Mouse (Mus musculus) B cell, adult (primary cell): ENCODE results near the gene Snx4. TPM values are rescaled to one million over a fixed set of nuclear protein-coding genes. Genes with fewer than 3 reads are reported as not detected.

ENCODE experiments used
- total RNA-seq: library from RNA; stranded (reverse); gene quantifications from 4 replicates; pipeline ENCODE4 v1.2.4, GENCODE M21; 2023; ENCODE audit not compliant: inconsistent age

Snx4 gene
- total RNA-seq: 43.9 to 55.4 TPM (median 50.8 TPM) in 4 replicates

GRCm38 (mm10) chr16:33251194-33252051, at the start of gene Snx4:
Gene Snx4 (plus strand): TSS chr16:33251442.

Other genes starting within 250 kb of the Snx4 start
- gene Iqcg, start 195.2 kb upstream of the Snx4 start, total RNA-seq: 0.12 to 1.3 TPM (median 0.34 TPM) in 4 replicates
- gene Rpl35a, start 195.0 kb upstream of the Snx4 start, total RNA-seq: 1,055 to 1,135 TPM (median 1,069 TPM) in 4 replicates
- gene Lmln, start 188.9 kb upstream of the Snx4 start, total RNA-seq: 0.96 to 4.0 TPM (median 1.9 TPM) in 4 replicates
- gene Osbpl11, start 66.4 kb upstream of the Snx4 start, total RNA-seq: 24.3 to 26.3 TPM (median 25.4 TPM) in 4 replicates
- gene Zfp148, start 129.4 kb downstream of the Snx4 start, total RNA-seq: 72.7 to 81.5 TPM (median 74.5 TPM) in 4 replicates